Mouse (Mus musculus) stomach, postnatal 0 days (tissue): ENCODE measurements around the gene Gm30302. TPM values are rescaled to one million over a fixed set of nuclear protein-coding genes. Genes with fewer than 3 reads are reported as not detected.

Experiments used
- ATAC-seq: fragments of 200-750 bp; cut with Nextera tagmentation; 2 replicates; pipeline ENCODE4 v1.8.0; 2017; ENCODE audit not compliant: low FRiP score, low TSS enrichment
- DNase-seq: peaks from one replicate; pipeline ENCODE4 v3.0.0-alpha.2; 2016; ENCODE audit warnings: low spot score
- H3K27ac ChIP-seq: fragments of 300-500 bp; sonication (generic); replicated peaks from 2 replicates; pipeline ENCODE4 v1.5.1; 2014; ENCODE audit warnings: mild to moderate bottlenecking, control low read depth
- H3K27me3 ChIP-seq: fragments of 300-500 bp; sonication (generic); 2 replicates; pipeline ENCODE4 v1.6.1; 2014; ENCODE audit warnings: low read length; ENCODE audit not compliant: control insufficient read depth, insufficient read depth
- H3K36me3 ChIP-seq: fragments of 300-500 bp; sonication (generic); 2 replicates; pipeline ENCODE4 v1.6.1; 2014; ENCODE audit warnings: low read length, mixed read lengths; ENCODE audit not compliant: control insufficient read depth, insufficient read depth
- H3K4me1 ChIP-seq: fragments of 300-500 bp; sonication (generic); replicated peaks from 2 replicates; pipeline ENCODE4 v1.6.1; 2014; ENCODE audit warnings: antibody characterized with exemption; ENCODE audit not compliant: control insufficient read depth, insufficient read depth
- H3K4me2 ChIP-seq: fragments of 300-500 bp; sonication (generic); replicated peaks from 2 replicates; pipeline ENCODE4 v1.6.1; 2014; ENCODE audit warnings: low read depth, mild to moderate bottlenecking, control low read depth, moderate library complexity
- H3K4me3 ChIP-seq: fragments of 300-500 bp; sonication (generic); 2 replicates; pipeline ENCODE4 v1.5.1; 2014; ENCODE audit warnings: low read depth, low read length, control low read depth
- H3K9ac ChIP-seq: fragments of 300-500 bp; sonication (generic); 2 replicates; pipeline ENCODE4 v1.6.1; 2014; ENCODE audit warnings: mild to moderate bottlenecking, low read length, control low read depth, mixed read lengths
- H3K9me3 ChIP-seq: fragments of 300-500 bp; sonication (generic); 2 replicates; pipeline ENCODE4 v1.6.1; 2016; ENCODE audit warnings: low read length; ENCODE audit not compliant: control insufficient read depth
- CTCF ChIP-seq: IDR thresholded peaks from 2 replicates; pipeline ENCODE4 v1.5.1; 2016; ENCODE audit warnings: antibody characterized with exemption, low read depth, mild to moderate bottlenecking, moderate library complexity
- EP300 ChIP-seq: optimal IDR thresholded peaks from 2 replicates; pipeline ENCODE3; 2016; ENCODE audit warnings: antibody characterized with exemption
- WGBS: fragments of 180-500 bp; shearing (Covaris S2); extraction: QIAGEN DNeasy Blood & Tissue Kit; methylation state at CpG from one replicate; pipeline ENCODE4 v1.1.7; 2014; 5-methylcytosine and 5-hydroxymethylcytosine counted together
- polyA plus RNA-seq: library from polyadenylated mRNA; unstranded; fragments of >200 nt; fragmentation: Nextera tagmentation; extraction: Ambion mirVana; gene quantifications from 2 replicates; pipeline ENCODE4 v1.2.1, GENCODE M21; 2015

The Gm30302 gene
- polyA plus RNA-seq, 1 experiment from 2014 or later = not detected

DNA sequence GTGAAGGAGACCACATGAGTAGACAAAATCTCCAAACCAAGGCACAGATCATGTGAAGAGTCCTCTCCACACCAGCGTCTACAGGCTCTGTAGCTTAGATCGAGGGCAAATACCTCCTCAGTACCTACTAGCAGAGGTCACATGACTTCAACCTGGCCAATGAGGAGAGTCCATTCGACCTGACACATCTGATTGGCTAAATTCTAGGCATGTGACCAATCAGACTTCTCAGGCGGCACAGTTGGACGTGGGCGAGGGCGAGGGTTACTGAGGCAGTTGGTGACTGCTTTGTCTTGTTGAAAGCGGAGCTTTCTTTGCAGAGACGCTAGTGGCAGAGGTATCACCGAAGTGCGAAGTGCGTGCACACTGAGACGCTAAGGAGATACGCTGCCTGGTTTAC, 36.6 kb downstream of the Gm30302 start:
- H3K9me3 ChIP-seq = no peaks in the 10 kb centered on the region
- no peak overlapping the region for H3K27ac ChIP-seq
- DNase-seq (no peak), ATAC-seq (no peak)
- WGBS = 88% methylated on average over 14 of the region's 14 CpGs
- no peak overlapping the region for H3K4me3 ChIP-seq
- no peaks in the 10 kb centered on the region for H3K4me1 ChIP-seq
- no peaks in the 10 kb centered on the region for H3K36me3 ChIP-seq
- no peaks in the 10 kb centered on the region for H3K27me3 ChIP-seq
- H3K9ac ChIP-seq = no peak overlapping the region
- TF ChIP-seq CTCF = no peak
- H3K4me2 ChIP-seq = no peak overlapping the region

DNA sequence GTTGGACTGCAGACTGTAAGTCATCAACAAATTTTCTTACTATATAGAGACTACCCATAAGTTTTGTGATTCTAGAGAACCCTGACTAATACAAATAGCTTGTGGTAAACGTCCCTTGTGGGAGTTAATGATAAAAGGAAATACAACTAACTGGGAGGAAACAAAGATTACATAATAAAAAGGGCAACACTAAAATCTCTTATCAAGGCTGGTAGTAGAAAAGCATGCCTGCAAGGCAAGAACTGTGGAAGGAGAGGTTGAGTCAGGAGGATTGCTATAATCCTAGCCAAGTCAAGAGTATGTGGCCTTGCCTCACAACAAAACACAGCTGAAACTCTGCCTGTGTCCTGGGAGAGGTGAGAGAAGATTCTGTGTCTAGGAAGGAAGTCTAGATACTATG, 38.1 kb downstream of the Gm30302 start:
- no peaks in the 10 kb centered on the region for H3K4me1 ChIP-seq
- no peak for ATAC-seq
- no peak overlapping the region for H3K27ac ChIP-seq
- H3K4me2 ChIP-seq = no peak overlapping the region
- TF ChIP-seq EP300 (no peak), CTCF (no peak)
- H3K36me3 ChIP-seq = no peaks in the 10 kb centered on the region
- H3K27me3 ChIP-seq = no peaks in the 10 kb centered on the region
- H3K9me3 ChIP-seq = no peaks in the 10 kb centered on the region
- WGBS = 47% methylated on average over 1 of the region's 1 CpGs
- H3K9ac ChIP-seq = no peak overlapping the region
- no peak overlapping the region for H3K4me3 ChIP-seq
- DNase-seq = no peak

DNA sequence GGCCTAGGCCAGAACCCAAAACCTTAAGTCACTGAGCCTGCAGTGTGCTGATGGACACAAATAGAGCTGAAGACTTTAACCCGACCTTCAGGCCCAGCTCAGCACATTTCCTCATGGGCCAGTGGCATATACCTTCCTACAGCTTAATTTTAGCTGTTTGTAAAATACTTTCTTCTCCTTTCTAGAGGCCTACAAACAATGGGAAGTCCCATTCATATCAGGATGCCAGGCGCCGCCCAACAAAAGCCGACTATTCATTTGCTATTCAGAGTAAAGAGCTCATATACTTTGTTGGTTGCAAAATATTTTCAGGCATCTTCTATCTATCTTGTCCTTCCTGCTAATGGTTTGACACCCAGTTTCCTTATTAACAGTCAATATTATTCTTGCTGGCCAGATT, 40.8 kb downstream of the Gm30302 start:
- no peak overlapping the region for H3K27ac ChIP-seq
- no peak overlapping the region for H3K4me3 ChIP-seq
- whole genome bisulfite sequencing = 82% methylated on average over 4 of the region's 4 CpGs
- H3K9me3 ChIP-seq = no peaks in the 10 kb centered on the region
- no peak overlapping the region for H3K4me2 ChIP-seq
- no peak for DNase-seq
- no peaks in the 10 kb centered on the region for H3K36me3 ChIP-seq
- no peaks in the 10 kb centered on the region for H3K4me1 ChIP-seq
- no peaks in the 10 kb centered on the region for H3K27me3 ChIP-seq
- no peak for ATAC-seq
- TF ChIP-seq CTCF (no peak), EP300 (no peak)
- H3K9ac ChIP-seq = no peak overlapping the region

DNA sequence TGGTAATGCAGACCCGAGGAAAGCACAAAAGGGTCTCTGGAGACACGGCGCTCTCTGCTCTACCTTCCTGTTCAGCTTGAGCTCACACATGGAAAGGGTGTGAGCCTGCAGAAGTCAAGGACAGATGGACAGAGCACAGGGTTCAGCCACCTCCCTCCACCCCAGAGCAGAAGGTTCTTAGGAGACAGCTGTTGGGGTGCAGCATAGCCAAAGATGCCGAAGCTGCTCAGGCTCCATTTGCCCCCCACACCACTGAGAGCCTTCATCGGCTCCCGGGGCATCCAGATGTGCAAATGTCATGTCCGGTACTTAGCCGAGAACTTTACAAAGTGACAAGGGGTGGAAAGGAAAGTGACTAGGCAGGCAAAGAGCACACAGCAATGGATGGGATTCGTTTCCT, 42.2 kb downstream of the Gm30302 start:
- WGBS = 84% methylated on average over 9 of the region's 9 CpGs
- TF ChIP-seq EP300 (no peak), CTCF (no peak)
- H3K4me2 ChIP-seq = no peak overlapping the region
- DNase-seq (no peak), ATAC-seq (no peak)
- H3K9me3 ChIP-seq = no peaks in the 10 kb centered on the region
- H3K27ac ChIP-seq = no peak overlapping the region
- H3K4me1 ChIP-seq = no peaks in the 10 kb centered on the region
- H3K36me3 ChIP-seq = no peaks in the 10 kb centered on the region
- no peak overlapping the region for H3K9ac ChIP-seq
- H3K27me3 ChIP-seq = no peaks in the 10 kb centered on the region
- H3K4me3 ChIP-seq = no peak overlapping the region

DNA sequence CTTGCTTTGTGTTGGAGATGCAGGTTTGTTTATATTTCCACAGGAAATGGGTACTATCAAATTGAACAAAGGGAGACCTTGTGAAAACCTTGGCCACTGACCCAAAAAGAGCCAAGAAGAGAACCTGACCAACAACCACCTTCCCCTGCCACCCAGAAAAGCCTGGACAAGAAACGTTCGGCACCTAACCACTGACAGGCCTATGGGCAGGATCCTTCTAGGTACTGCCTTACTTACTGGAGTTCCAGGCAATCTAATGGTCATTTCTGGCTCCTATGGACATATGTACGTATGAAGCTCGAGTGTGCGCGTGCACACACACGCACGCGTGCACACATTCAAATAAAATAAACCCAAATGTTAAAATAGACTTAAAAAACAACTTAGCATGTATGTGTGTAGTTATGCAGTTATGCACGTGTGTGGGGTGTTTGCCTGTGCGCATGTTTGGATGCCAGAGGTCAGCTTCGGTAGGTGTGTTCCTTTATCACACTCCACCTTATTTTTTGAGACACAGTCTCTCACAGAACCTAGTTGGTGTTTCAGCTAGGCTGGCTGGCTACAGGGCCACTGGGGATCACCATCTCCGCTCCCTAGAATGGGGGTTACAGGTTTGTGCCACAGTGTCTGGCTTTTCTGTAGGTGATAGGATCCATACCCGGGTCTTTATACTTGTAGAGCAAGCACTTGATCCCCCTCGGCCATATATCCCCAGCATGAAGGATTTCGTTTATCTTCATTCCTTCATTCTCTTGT, 57.3 kb downstream of the Gm30302 start:
- no peaks in the 10 kb centered on the region for H3K36me3 ChIP-seq
- DNase-seq (no peak), ATAC-seq (no peak)
- 86% methylated on average over 16 of the region's 16 CpGs for WGBS
- no peak for TF ChIP-seq CTCF
- TF ChIP-seq EP300 = no peak
- H3K4me2 ChIP-seq = no peak overlapping the region
- H3K4me1 ChIP-seq = no peaks in the 10 kb centered on the region
- no peak overlapping the region for H3K4me3 ChIP-seq
- H3K9me3 ChIP-seq = no peaks in the 10 kb centered on the region
- no peaks in the 10 kb centered on the region for H3K27me3 ChIP-seq
- no peak overlapping the region for H3K9ac ChIP-seq
- H3K27ac ChIP-seq = no peak overlapping the region

DNA sequence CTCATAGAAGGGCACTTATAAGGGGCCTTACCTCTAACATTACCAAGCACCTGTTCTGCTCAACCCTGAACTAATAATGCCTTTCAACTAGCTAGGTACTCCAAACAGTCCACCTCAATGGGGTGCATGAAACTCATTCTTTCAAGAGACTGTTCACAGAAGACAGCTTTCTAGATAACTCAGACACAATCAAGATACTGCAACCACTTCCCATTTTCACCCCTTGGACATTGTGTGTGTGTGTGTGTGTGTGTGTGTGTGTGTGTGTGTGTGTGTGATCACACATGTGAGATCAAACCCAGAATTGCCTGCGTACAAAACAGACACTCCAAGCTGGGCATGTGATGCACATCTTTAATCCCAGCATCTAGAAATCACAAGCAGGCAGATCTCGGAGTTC, 60.8 kb downstream of the Gm30302 start:
- no peaks in the 10 kb centered on the region for H3K9me3 ChIP-seq
- WGBS = 89% methylated on average over 2 of the region's 2 CpGs

More for the DNA sequence above, 60.8 kb downstream of the Gm30302 start:
- no peak overlapping the region for H3K27ac ChIP-seq
- DNase-seq = no peak
- TF ChIP-seq CTCF = no peak
- TF ChIP-seq EP300 = no peak
- H3K36me3 ChIP-seq = peaks cover 4% of the 10 kb centered on the region
- no peak for ATAC-seq
- no peak overlapping the region for H3K9ac ChIP-seq
- no peaks in the 10 kb centered on the region for H3K4me1 ChIP-seq
- H3K4me3 ChIP-seq = no peak overlapping the region
- no peak overlapping the region for H3K4me2 ChIP-seq
- H3K27me3 ChIP-seq = no peaks in the 10 kb centered on the region
